Mouse (Mus musculus) brain, embryonic 14.5 days (tissue): ENCODE data around the gene Fbxo46.

Experiments used
- CTCF ChIP-seq: fragments of 200-500 bp; IDR thresholded peaks from 2 replicates; pipeline ENCODE4 v1.5.1; 2012; ENCODE audit warnings: inconsistent platforms, mild to moderate bottlenecking, moderate library complexity, borderline replicate concordance; ENCODE audit not compliant: insufficient read depth, insufficient read length; ENCODE audit errors: extremely low read depth
- POLR2A ChIP-seq: fragments of 200-500 bp; IDR thresholded peaks from 2 replicates; pipeline ENCODE4 v1.6.1; 2012; ENCODE audit warnings: mild to moderate bottlenecking, inconsistent platforms, borderline replicate concordance; ENCODE audit not compliant: poor library complexity, insufficient read depth, insufficient read length, severe bottlenecking; ENCODE audit errors: extremely low read depth

DNA sequence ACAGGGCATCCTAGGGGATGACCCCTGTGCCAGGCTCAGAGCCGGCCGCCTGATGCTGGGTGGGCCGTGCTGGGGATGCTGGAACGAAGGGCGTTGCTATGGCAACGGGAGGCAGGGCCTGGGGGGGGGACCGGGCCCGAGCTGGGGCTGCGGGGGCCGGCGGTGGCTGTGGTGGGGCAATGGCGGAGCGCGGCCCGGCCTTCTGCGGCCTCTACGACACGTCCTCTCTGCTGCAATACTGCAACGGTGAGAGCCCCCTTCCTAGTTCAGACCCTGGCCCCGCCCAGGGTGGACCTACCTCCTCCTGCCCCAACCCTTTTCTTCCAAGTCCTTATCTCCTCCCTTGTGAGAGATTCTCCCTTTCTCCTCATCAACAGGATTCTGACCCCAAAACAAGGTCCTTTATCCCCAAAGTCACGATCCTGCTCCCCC is 56.9 kb downstream of the Fbxo46 start:
- TF ChIP-seq CTCF = no peak
- TF ChIP-seq POLR2A = no peak
